Mouse (Mus musculus) heart, embryonic 10.5 days (tissue): ENCODE measurements around the gene Tspan18. TPM values are rescaled to one million over a fixed set of nuclear protein-coding genes. Genes with fewer than 3 reads are reported as not detected.

ENCODE experiments used
- DNase-seq: peaks from one replicate; pipeline ENCODE4 v3.0.0-alpha.2; 2017; ENCODE audit warnings: low spot score
- H3K27ac ChIP-seq: fragments of 300-500 bp; sonication (generic); 2 replicates; pipeline ENCODE4 v1.5.1; 2016; ENCODE audit warnings: mild to moderate bottlenecking
- H3K27me3 ChIP-seq: fragments of 300-500 bp; sonication (generic); 2 replicates; pipeline ENCODE4 v1.6.1; 2016; ENCODE audit warnings: mild to moderate bottlenecking; ENCODE audit not compliant: poor library complexity, insufficient read depth, severe bottlenecking
- H3K36me3 ChIP-seq: fragments of 300-500 bp; sonication (generic); 2 replicates; pipeline ENCODE4 v1.6.1; 2016; ENCODE audit warnings: mild to moderate bottlenecking, moderate library complexity
- H3K4me1 ChIP-seq: fragments of 300-500 bp; sonication (generic); 2 replicates; pipeline ENCODE4 v1.6.1; 2016; ENCODE audit warnings: mild to moderate bottlenecking
- H3K4me3 ChIP-seq: fragments of 300-500 bp; sonication (generic); 2 replicates; pipeline ENCODE4 v1.5.1; 2016; ENCODE audit warnings: mild to moderate bottlenecking, moderate library complexity
- H3K9me3 ChIP-seq: fragments of 300-500 bp; sonication (generic); 2 replicates; pipeline ENCODE4 v1.6.1; 2016; ENCODE audit warnings: mild to moderate bottlenecking, moderate library complexity
- WGBS: fragments of 180-500 bp; shearing (Covaris S2); methylation state at CpG from one replicate; pipeline ENCODE4 v1.1.7; 2016; 5-methylcytosine and 5-hydroxymethylcytosine counted together
- polyA plus RNA-seq: library from polyadenylated mRNA; unstranded; fragments of >200 nt; fragmentation: Nextera tagmentation; extraction: Ambion mirVana; gene quantifications from 2 replicates; pipeline ENCODE4 v1.2.1, GENCODE M21; 2016

Gene Tspan18
- polyA plus RNA-seq, 1 experiment from 2014 or later: 64.2 TPM

DNA sequence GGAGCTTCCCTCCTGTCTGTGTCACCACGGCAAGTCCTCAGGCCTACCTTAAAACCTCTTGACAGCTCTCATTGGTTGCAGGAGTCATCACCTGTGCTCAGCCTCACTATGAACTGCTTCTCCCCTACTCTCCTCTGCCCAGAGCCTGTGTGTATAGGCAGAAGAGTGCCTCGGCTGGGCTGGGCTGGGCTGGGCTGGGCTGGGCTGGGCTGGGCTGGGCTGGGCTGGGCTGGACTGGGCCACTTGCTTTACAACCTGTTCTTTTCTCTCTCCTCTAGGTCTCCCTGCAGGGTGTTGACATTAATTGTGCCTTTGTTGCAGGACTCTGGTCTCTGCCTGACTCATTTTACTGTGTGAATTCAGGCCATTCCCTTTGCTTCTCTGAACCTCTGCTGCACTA is 23.1 kb upstream of the Tspan18 start:
- WGBS: 47% methylated on average over 2 of the region's 2 CpGs
- H3K27ac ChIP-seq: peak overlapping the region; percentile 6
- no peak overlapping the region for H3K4me3 ChIP-seq
- H3K36me3 ChIP-seq: no peaks in the 10 kb centered on the region
- no peak for DNase-seq
- H3K9me3 ChIP-seq: no peaks in the 10 kb centered on the region
- peaks cover 57% of the 10 kb centered on the region for H3K4me1 ChIP-seq
- H3K27me3 ChIP-seq: no peaks in the 10 kb centered on the region; the same call in 1 of the 2 replicates

DNA sequence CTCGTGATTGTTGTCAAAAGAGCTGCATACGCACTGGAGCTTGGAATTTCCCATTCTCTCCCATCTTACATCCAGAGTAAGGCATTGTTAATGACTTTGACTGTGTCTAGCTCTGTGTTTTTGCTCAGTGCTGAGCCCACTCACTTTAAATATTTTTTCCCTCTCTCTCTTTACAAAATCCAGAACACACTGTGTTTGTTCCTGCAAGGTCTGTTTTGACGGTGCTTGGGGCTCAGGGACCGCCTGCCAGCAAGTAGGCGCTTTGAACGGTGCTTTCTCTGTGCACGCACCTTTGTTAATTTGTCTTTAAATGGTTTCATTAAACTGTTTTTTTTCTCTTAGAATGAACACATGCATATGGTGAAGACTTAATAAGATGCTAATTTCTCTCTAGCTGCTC is 21.5 kb upstream of the Tspan18 start:
- DNase-seq: no peak
- H3K27me3 ChIP-seq: no peaks in the 10 kb centered on the region; the same call in 1 of the 2 replicates
- 72% methylated on average over 7 of the region's 7 CpGs for WGBS
- H3K4me1 ChIP-seq: peaks cover 61% of the 10 kb centered on the region
- peak overlapping the region; percentile 36; the same call in 1 of the 2 replicates for H3K27ac ChIP-seq
- H3K4me3 ChIP-seq: no peak overlapping the region
- no peaks in the 10 kb centered on the region for H3K9me3 ChIP-seq
- H3K36me3 ChIP-seq: no peaks in the 10 kb centered on the region

DNA sequence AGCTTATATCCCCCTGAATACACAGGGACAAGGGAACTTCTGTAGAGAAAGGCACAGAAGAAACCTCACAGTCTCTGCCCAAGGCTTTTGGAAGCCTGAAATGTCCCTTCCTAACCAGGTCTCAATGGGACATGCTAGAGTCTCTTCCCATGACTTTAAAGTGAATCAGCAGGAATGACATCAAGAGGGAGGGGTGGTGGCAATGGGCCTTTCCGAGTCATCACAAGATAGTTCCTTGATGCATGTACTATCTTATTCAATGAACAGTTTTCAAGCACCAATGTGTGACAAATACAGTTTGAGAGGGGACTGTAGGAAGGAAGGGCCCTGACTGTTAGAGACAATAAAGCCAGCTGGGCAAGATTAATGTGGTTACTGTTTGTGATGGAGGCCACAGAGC is 20.3 kb upstream of the Tspan18 start:
- peaks cover 60% of the 10 kb centered on the region for H3K4me1 ChIP-seq
- DNase-seq: no peak
- H3K36me3 ChIP-seq: no peaks in the 10 kb centered on the region
- H3K9me3 ChIP-seq: no peaks in the 10 kb centered on the region
- H3K27ac ChIP-seq: peak overlapping the region; percentile 83; the same call in 1 of the 2 replicates
- no peak overlapping the region for H3K4me3 ChIP-seq
- no peaks in the 10 kb centered on the region; the same call in 1 of the 2 replicates for H3K27me3 ChIP-seq
- 78% methylated on average over 1 of the region's 1 CpGs for WGBS

DNA sequence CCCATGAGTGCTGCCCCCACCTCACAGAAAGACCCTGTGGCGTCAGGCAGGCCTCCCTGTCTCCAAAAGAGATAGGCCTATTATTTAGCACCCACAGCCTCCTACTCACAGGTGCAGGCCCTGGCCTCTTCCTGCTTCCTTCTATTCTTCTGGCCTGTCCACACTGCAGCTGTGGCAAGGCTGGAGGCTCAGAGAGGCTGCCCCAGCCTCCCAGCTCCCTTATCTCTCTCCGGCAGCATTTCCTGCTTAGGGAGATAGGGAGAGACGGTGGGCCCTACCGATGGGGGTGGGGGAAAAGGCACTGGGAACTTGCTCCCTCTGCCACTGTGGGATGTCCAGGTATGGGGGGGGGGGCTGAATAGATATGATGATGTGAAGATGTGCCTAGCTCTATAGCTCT is 19.4 kb upstream of the Tspan18 start:
- Histone ChIP-seq H3K27me3 (no peaks in the 10 kb centered on the region; the same call in 1 of the 2 replicates), H3K9me3 (no peaks in the 10 kb centered on the region), H3K36me3 (no peaks in the 10 kb centered on the region), H3K4me3 (peak overlapping the region; percentile 5; the same call in 1 of the 2 replicates), H3K4me1 (peaks cover 60% of the 10 kb centered on the region), H3K27ac (peak overlapping the region; percentile 83)
- peak; percentile 92 for DNase-seq
- WGBS: 12% methylated on average over 4 of the region's 4 CpGs

DNA sequence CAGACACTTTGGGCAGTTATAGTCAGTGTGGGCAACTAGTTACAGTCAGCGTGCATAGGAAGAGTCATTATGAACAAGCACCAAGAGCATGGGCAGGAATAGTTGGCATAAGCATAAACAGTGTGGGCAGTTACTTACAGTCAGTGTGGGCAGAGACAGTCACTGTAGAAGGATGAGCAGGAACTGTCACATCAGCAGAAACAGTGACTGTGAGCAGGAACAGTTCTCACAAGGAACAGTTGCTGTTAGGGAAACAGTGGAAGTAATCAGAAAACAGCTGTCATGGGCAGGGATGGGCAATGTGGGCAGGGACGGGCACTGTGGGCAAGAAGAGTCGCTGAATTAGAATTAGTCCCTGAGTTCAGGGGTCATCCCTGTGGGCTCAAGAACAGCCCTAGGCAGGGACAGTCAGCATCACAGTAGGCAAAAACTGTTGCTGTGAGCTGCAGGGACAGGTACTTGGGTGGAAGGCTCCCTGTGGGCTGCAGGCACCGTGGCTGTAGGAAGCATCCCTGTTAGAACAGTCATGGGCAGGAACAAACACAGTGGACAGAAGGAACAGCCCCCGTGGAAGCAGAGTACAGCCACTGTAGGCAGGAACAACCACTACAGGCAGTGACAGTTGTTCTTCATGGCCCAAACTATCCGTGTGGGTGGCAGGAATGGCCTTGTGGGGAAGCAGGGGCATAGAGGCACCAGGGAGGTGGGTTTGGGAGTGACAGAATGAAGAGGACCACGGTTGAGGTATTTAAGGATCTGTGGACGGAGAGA is 18.8 kb upstream of the Tspan18 start:
- Histone ChIP-seq H3K27ac (peak overlapping the region; percentile 83), H3K9me3 (no peaks in the 10 kb centered on the region), H3K36me3 (no peaks in the 10 kb centered on the region), H3K4me1 (peaks cover 56% of the 10 kb centered on the region), H3K4me3 (peak overlapping the region; percentile 5; the same call in 1 of the 2 replicates), H3K27me3 (no peaks in the 10 kb centered on the region; the same call in 1 of the 2 replicates)
- whole genome bisulfite sequencing: 61% methylated on average over 8 of the region's 8 CpGs
- DNase-seq: no peak

DNA sequence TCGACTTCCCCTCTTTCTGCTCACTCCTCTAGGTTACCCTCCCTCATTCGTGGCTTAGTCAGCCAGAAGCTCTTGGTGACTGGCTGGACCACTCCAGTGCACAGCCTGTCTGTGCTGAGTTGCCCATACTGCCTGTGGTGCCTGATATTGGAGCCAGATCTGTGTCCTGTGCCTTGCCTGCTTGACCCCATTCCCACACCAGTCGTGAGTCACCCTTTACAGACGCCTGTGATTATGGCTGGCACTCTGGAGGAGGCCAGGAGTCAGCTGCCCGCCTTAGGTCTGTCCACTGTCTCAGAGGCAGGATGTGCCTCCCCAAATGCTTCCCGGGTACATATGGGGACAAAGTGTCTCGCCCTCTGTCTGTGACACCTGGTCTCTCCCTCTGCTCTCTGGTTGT is 17.0 kb upstream of the Tspan18 start:
- Histone ChIP-seq H3K9me3 (no peaks in the 10 kb centered on the region), H3K27me3 (no peaks in the 10 kb centered on the region; the same call in 1 of the 2 replicates), H3K4me3 (no peak overlapping the region), H3K4me1 (peaks cover 65% of the 10 kb centered on the region), H3K36me3 (no peaks in the 10 kb centered on the region), H3K27ac (peak overlapping the region; percentile 83)
- 50% methylated on average over 7 of the region's 7 CpGs for WGBS
- DNase-seq: no peak

DNA sequence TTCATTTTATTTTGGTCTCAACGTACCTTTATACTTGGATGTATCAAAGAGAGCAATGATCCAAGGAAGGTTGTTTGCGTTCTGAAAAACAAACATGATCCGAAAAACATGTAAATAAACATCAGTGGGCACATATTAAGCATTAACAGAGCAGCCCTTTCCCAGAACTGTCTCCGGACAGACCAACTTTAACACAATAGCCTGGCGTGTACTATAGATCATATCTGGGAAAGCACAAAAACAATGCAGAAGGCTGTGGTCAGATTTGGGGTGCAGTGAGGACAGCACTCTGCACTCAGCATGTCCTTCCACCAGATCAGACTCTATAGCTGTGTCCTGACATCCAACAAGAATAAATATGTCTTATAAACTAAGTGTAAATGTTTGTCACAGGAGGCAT is 12.7 kb upstream of the Tspan18 start:
- Histone ChIP-seq H3K27me3 (no peaks in the 10 kb centered on the region), H3K4me1 (peaks cover 41% of the 10 kb centered on the region), H3K36me3 (no peaks in the 10 kb centered on the region), H3K9me3 (no peaks in the 10 kb centered on the region), H3K4me3 (no peak overlapping the region), H3K27ac (peak overlapping the region; percentile 36; the same call in 1 of the 2 replicates)
- WGBS: 70% methylated on average over 5 of the region's 5 CpGs
- no peak for DNase-seq

DNA sequence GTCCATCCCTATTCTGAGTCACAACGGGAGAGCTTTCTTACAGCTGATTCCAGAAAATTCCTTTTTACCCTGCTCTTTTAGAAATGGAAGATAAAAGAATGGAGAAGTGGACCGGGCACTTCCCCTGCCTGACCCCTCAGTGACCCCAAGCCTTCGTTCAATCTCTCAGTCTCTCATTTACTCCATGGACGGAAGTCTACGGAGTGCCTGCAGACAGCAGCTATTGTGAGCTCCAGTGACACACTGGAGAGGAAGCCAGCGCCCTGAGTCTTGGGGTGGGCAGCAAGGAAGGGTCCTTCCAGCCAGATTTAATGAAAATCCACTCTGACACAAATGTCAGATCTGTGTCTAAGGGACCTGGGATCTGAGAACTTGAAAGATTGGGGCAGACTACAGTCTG is 12.3 kb upstream of the Tspan18 start:
- 21% methylated on average over 6 of the region's 6 CpGs for WGBS
- Histone ChIP-seq H3K36me3 (no peaks in the 10 kb centered on the region), H3K4me3 (no peak overlapping the region), H3K27ac (peak overlapping the region; percentile 77; the same call in 1 of the 2 replicates), H3K27me3 (no peaks in the 10 kb centered on the region), H3K4me1 (peaks cover 37% of the 10 kb centered on the region), H3K9me3 (no peaks in the 10 kb centered on the region)
- DNase-seq: no peak

DNA sequence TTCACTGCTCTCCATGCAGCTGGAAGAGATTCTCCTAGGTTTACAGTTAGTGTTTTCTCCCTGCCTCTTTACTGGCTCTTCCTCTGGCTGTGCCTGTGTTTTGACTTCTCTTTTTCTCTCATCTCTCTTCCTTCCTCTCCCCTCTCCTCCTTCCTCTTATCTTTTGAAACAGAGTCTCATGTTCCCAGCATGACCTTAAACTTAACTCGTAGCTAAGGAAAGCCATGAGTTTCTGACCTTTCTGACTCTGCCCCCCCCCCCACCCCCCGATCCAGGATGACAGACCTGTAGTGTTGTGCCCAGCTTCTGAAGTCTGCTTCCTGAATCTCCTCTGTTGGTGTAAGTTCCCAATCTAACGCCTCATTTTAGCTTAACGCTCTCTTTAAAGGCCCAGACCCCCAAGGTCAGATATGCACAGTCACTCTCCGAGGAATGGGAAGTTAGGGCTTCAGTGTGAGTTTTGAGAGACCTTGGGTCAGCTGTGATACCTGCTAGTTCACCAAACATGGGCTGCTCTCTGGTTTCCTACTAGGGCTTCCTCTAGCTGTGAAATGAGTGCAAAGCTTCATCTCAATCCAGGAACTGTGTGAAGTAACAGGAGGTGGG is 11.5 kb upstream of the Tspan18 start:
- 26% methylated on average over 5 of the region's 5 CpGs for WGBS
- no peaks in the 10 kb centered on the region for H3K36me3 ChIP-seq
- DNase-seq: no peak
- H3K9me3 ChIP-seq: no peaks in the 10 kb centered on the region
- no peak overlapping the region for H3K4me3 ChIP-seq
- H3K4me1 ChIP-seq: peaks cover 29% of the 10 kb centered on the region
- peak overlapping the region; percentile 77; the same call in 1 of the 2 replicates for H3K27ac ChIP-seq
- no peaks in the 10 kb centered on the region for H3K27me3 ChIP-seq

DNA sequence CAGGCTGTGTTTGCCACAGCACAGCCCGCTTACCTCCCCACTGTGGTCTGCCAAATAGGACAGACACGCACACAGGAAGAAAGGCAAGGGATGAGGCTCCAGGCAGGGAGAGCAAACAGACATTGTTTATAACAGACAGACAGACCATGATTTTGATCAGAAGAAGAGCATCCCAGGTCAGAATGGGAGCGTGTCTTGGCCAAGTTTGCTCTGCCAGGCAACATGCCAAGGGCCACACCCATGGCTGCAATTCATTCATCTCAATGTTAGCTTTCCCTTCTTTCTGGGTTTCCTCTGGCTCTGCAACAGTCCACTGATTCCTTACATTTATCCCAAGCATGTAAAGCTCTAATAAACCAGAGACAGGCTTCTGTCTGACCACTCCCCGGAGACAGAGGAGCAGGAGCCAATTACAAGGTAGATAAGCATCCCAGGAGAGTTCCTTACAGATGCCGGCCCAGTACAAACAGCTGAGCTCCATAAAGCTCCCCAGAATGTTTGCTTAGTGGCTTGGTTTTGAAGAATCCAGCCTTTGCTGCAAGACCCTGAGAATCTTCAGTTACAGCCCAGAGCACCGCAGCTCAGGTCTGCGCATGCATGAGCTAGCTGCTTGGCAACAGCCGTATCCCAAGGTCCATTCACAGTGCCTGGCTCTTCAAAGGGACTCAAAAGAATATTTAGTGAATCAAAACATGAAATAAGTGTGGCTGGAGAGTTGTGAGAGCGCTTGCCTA is 5.2 kb upstream of the Tspan18 start:
- peaks cover 19% of the 10 kb centered on the region for H3K4me1 ChIP-seq
- no peaks in the 10 kb centered on the region for H3K36me3 ChIP-seq
- no peak for DNase-seq
- no peak overlapping the region for H3K4me3 ChIP-seq
- no peaks in the 10 kb centered on the region for H3K27me3 ChIP-seq
- H3K27ac ChIP-seq: no peak overlapping the region
- WGBS: 68% methylated on average over 9 of the region's 9 CpGs
- no peaks in the 10 kb centered on the region for H3K9me3 ChIP-seq

DNA sequence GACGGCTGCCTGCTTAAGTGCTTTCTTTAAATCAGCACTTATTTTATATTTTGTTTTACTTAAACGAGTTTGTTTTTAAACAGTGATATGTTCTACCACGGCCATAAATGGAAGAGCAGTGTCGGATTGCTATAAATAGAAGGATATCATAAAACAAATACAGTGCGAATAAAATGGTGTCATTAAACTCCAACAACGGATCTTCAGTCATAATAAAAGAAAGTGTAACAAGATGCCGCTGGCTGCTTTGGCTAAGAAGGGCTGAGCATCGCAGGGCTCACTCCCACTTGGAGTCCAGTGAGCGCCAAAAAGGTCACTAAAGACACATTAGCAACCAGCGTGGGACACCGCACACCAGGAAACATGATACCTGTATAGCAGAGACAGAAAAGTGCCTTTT is 1.7 kb upstream of the Tspan18 start:
- peaks cover 54% of the 10 kb centered on the region for H3K4me1 ChIP-seq
- 82% methylated on average over 11 of the region's 11 CpGs for WGBS
- H3K27ac ChIP-seq: no peak overlapping the region
- no peaks in the 10 kb centered on the region for H3K27me3 ChIP-seq
- no peaks in the 10 kb centered on the region for H3K9me3 ChIP-seq
- no peak overlapping the region for H3K4me3 ChIP-seq
- no peak for DNase-seq
- no peaks in the 10 kb centered on the region for H3K36me3 ChIP-seq

DNA sequence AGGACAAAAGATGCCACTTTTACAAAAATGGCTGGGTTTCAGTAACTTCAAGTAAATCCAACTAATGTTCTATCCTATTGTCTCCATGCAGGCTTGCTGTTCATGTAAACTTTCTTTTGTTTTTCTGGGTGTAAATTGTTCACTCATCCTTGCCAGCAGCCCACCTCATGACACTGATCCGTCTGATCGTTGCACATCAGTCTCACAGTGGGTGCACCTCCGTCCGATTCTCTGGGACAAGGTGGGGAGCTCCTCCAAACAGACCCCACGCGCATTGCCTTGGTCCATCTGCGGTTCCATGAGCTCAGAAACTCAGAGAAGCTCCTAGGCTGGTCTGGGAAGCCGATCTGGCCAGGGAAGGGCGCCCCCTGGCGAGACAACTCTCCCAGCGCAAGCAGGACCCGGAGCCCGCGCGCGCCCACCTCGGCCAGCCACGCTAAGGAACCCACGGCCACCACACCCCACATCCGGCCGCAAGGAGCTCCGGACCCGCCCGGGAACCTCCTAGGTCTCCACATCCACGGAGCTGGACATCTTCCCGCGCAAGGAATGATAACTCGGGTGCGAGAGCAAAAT is 976 bp downstream of the Tspan18 start:
- Histone ChIP-seq H3K27me3 (no peaks in the 10 kb centered on the region), H3K27ac (peak overlapping the region; percentile 92), H3K4me3 (peak overlapping the region; percentile 90), H3K9me3 (no peaks in the 10 kb centered on the region), H3K4me1 (peaks cover 74% of the 10 kb centered on the region), H3K36me3 (0 out of 2 replicates have a peak, but pooled peaks cover 5% of the 10 kb centered on the region)
- WGBS: 1% methylated on average over 29 of the region's 29 CpGs
- DNase-seq: peak; percentile 96
